Mouse (Mus musculus) thymus, postnatal 25 days (tissue): Measurements from ENCODE around the gene Zfp704.
A peak's percentile ranks its signal among the peaks of the same experiment; 100 is the strongest.
"Not testable (repeated sequence)": the region's sequence is repeated elsewhere in the genome, so short reads cannot be mapped to it uniquely, and the experiment has no call there.

ENCODE experiments used
- DNase-seq: peaks from one replicate; pipeline ENCODE4 v3.0.0; 2022

The Zfp704 gene

GRCm38 (mm10) chr3:9594457-9594856, 15.4 kb downstream of the Zfp704 start:
- DNase-seq = no peak

GRCm38 (mm10) chr3:9593832-9594231, 16.1 kb downstream of the Zfp704 start:
- DNase-seq = peak; percentile 60

GRCm38 (mm10) chr3:9591416-9592110, 18.3 kb downstream of the Zfp704 start:
- DNase-seq = no peak

- no peak for DNase-seq
These were observed 21.2 kb downstream of the Zfp704 start for GRCm38 (mm10) chr3:9588635-9589034.

- no peak for DNase-seq
These were observed 22.6 kb downstream of the Zfp704 start for GRCm38 (mm10) chr3:9587304-9587703.

- no peak for DNase-seq
These were observed 26.4 kb downstream of the Zfp704 start for GRCm38 (mm10) chr3:9583516-9583915.

GRCm38 (mm10) chr3:9580952-9581798, 28.7 kb downstream of the Zfp704 start:
- DNase-seq = no peak

GRCm38 (mm10) chr3:9580102-9580501, 29.8 kb downstream of the Zfp704 start:
- no peak for DNase-seq

GRCm38 (mm10) chr3:9579028-9579643, 30.7 kb downstream of the Zfp704 start:
- no peak for DNase-seq

GRCm38 (mm10) chr3:9576872-9577271, 33.0 kb downstream of the Zfp704 start:
- DNase-seq = no peak

- DNase-seq = no peak
These were observed 35.6 kb downstream of the Zfp704 start for GRCm38 (mm10) chr3:9574305-9574704.

GRCm38 (mm10) chr3:9573581-9573980, 36.3 kb downstream of the Zfp704 start:
- DNase-seq = no peak

GRCm38 (mm10) chr3:9572261-9572660, 37.6 kb downstream of the Zfp704 start:
- no peak for DNase-seq

- no peak for DNase-seq
These were observed 39.1 kb downstream of the Zfp704 start for GRCm38 (mm10) chr3:9570782-9571181.

- DNase-seq = not testable (repeated sequence)
These were observed 40.2 kb downstream of the Zfp704 start for GRCm38 (mm10) chr3:9569706-9570105.

GRCm38 (mm10) chr3:9568565-9569228, 41.2 kb downstream of the Zfp704 start:
- no peak for DNase-seq

GRCm38 (mm10) chr3:9567948-9568347, 41.9 kb downstream of the Zfp704 start:
- no peak for DNase-seq

GRCm38 (mm10) chr3:9566831-9567230, 43.1 kb downstream of the Zfp704 start:
- no peak for DNase-seq

GRCm38 (mm10) chr3:9563562-9563961, 46.3 kb downstream of the Zfp704 start:
- DNase-seq = no peak

GRCm38 (mm10) chr3:9562649-9563328, 47.1 kb downstream of the Zfp704 start:
- DNase-seq = no peak

- DNase-seq = no peak
These were observed 51.9 kb downstream of the Zfp704 start for GRCm38 (mm10) chr3:9557778-9558560.

- no peak for DNase-seq
These were observed 53.7 kb downstream of the Zfp704 start for GRCm38 (mm10) chr3:9556137-9556536.
